Mouse (Mus musculus) hindbrain, embryonic 16.5 days (tissue): ENCODE data around the gene Dlgap1. TPM values are rescaled to one million over a fixed set of nuclear protein-coding genes. Genes with fewer than 3 reads are reported as not detected.

Experiments used
- ATAC-seq: fragments of 200-750 bp; cut with Nextera tagmentation; 2 replicates; pipeline ENCODE4 v1.8.0; 2017; ENCODE audit warnings: moderate TSS enrichment, moderate library complexity
- H3K27ac ChIP-seq: fragments of 300-500 bp; sonication (generic); 2 replicates; pipeline ENCODE4 v1.5.1; 2014; ENCODE audit warnings: low read depth, mild to moderate bottlenecking, control low read depth, low read length, moderate library complexity
- H3K27me3 ChIP-seq: fragments of 300-500 bp; sonication (generic); replicated peaks from 2 replicates; pipeline ENCODE4 v1.6.1; 2014; ENCODE audit warnings: low read length; ENCODE audit not compliant: control insufficient read depth, insufficient read depth
- H3K36me3 ChIP-seq: fragments of 300-500 bp; sonication (generic); 2 replicates; pipeline ENCODE4 v1.6.1; 2014; ENCODE audit warnings: mild to moderate bottlenecking, low read length, moderate library complexity, mixed read lengths; ENCODE audit not compliant: control insufficient read depth, insufficient read depth
- H3K4me1 ChIP-seq: fragments of 300-500 bp; sonication (generic); 2 replicates; pipeline ENCODE4 v1.6.1; 2014; ENCODE audit warnings: low read depth, low read length; ENCODE audit not compliant: control insufficient read depth, insufficient read depth
- H3K4me2 ChIP-seq: fragments of 300-500 bp; sonication (generic); 2 replicates; pipeline ENCODE4 v1.6.1; 2014; ENCODE audit warnings: mild to moderate bottlenecking, low read length, control low read depth, moderate library complexity
- H3K4me3 ChIP-seq: fragments of 300-500 bp; sonication (generic); 2 replicates; pipeline ENCODE4 v1.5.1; 2014; ENCODE audit warnings: mild to moderate bottlenecking, low read length, control low read depth, moderate library complexity
- H3K9ac ChIP-seq: fragments of 300-500 bp; sonication (generic); 2 replicates; pipeline ENCODE4 v1.6.1; 2014; ENCODE audit warnings: low read depth, mild to moderate bottlenecking, control low read depth, low read length, moderate library complexity
- H3K9me3 ChIP-seq: fragments of 300-500 bp; sonication (generic); 2 replicates; pipeline ENCODE4 v1.6.1; 2014; ENCODE audit warnings: mild to moderate bottlenecking, low read length, moderate library complexity; ENCODE audit not compliant: control insufficient read depth
- whole genome bisulfite sequencing: fragments of 180-500 bp; shearing (Covaris S2); extraction: QIAGEN DNeasy Blood & Tissue Kit; methylation state at CpG from one replicate; pipeline ENCODE4 v1.1.7; 2014; 5-methylcytosine and 5-hydroxymethylcytosine counted together
- polyA plus RNA-seq: library from polyadenylated mRNA; unstranded; fragments of >200 nt; fragmentation: Nextera tagmentation; extraction: Ambion mirVana; gene quantifications from 2 replicates; pipeline ENCODE4 v1.2.1, GENCODE M21; 2015

Dlgap1 gene
- polyA plus RNA-seq, 1 experiment from 2014 or later: 39.5 TPM

DNA sequence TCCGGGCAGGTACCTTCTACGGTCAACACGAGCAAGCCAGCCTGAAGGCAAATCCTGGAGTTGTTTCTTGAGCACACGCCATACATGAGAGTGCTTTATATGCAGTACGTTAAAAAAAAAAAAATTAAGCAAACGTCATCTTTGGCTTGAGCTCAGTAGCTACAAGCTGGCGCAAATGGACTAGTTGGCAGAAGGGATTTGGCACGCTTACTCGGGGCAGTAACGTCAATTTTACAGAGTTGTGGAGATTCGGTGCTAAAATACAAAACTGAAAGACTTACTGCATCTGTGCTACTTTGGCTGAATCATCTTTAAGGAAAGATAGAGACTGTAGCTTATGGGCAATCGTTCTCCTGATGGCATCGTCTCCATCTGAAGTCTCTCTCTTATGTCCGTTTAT lies 474.1 kb downstream of the Dlgap1 start:
- ATAC-seq: no peak
- H3K27me3 ChIP-seq: no peaks in the 10 kb centered on the region
- H3K27ac ChIP-seq: no peak overlapping the region
- 79% methylated on average over 14 of the region's 14 CpGs for WGBS
- H3K4me2 ChIP-seq: no peak overlapping the region
- H3K9ac ChIP-seq: no peak overlapping the region
- H3K9me3 ChIP-seq: no peaks in the 10 kb centered on the region
- H3K36me3 ChIP-seq: no peaks in the 10 kb centered on the region
- H3K4me1 ChIP-seq: no peaks in the 10 kb centered on the region
- no peak overlapping the region for H3K4me3 ChIP-seq

- no peak for ATAC-seq
- H3K27me3 ChIP-seq: no peaks in the 10 kb centered on the region
- H3K4me3 ChIP-seq: no peak overlapping the region
- WGBS: 83% methylated on average over 8 of the region's 8 CpGs
- H3K4me2 ChIP-seq: no peak overlapping the region
- H3K9me3 ChIP-seq: no peaks in the 10 kb centered on the region
- H3K27ac ChIP-seq: no peak overlapping the region
- no peaks in the 10 kb centered on the region for H3K36me3 ChIP-seq
- no peaks in the 10 kb centered on the region for H3K4me1 ChIP-seq
- no peak overlapping the region for H3K9ac ChIP-seq
Observed at GRCm38 (mm10) chr17:70446451-70446850, 477.6 kb downstream of the Dlgap1 start.

DNA sequence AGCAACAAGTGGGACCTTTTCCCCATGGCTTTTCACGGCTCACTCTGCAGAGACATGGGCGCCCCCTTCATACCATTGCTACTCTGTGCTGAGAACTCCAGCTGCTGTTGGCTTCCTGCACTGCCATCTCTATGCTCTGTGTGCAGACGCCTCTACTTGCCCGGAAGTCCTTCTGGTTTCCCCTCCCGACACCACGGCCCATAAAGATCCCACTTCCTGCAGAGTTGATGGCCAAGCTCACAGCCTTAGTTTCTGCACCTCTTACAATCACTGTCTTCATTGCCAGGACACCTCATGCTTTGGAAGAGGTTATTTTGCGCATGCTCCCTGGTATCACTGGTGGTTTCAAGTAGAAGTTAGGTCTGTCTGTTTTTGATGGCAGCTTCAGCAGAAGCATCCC lies 486.2 kb downstream of the Dlgap1 start:
- Histone ChIP-seq H3K9me3 (no peaks in the 10 kb centered on the region), H3K4me3 (no peak overlapping the region), H3K9ac (no peak overlapping the region), H3K27me3 (no peaks in the 10 kb centered on the region), H3K27ac (no peak overlapping the region), H3K4me1 (no peaks in the 10 kb centered on the region), H3K36me3 (no peaks in the 10 kb centered on the region), H3K4me2 (no peak overlapping the region)
- WGBS: 90% methylated on average over 7 of the region's 7 CpGs
- no peak for ATAC-seq

DNA sequence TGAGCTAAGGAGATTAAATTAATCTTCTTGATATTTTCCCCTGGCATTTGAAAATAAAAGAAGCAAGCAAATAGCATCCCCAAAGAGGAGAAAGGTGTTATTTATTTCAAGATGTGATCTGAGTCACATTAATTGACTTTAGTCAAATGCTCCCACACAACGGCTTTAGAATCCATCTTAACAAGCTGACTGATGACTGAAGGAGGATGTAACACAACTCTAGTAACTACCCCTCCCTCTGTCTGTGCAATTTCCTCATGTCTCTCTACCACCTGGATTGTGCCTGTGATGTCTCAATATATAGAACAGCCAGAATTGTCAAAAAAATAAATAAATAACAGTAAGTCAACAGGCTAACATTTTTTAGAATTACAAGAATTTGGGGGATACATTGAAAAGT lies 488.2 kb downstream of the Dlgap1 start:
- H3K9ac ChIP-seq: no peak overlapping the region
- no peak overlapping the region for H3K27ac ChIP-seq
- no peak for ATAC-seq
- no peaks in the 10 kb centered on the region for H3K36me3 ChIP-seq
- WGBS: 53% methylated on average over 1 of the region's 1 CpGs
- no peaks in the 10 kb centered on the region for H3K9me3 ChIP-seq
- no peak overlapping the region for H3K4me2 ChIP-seq
- H3K27me3 ChIP-seq: no peaks in the 10 kb centered on the region
- no peaks in the 10 kb centered on the region for H3K4me1 ChIP-seq
- no peak overlapping the region for H3K4me3 ChIP-seq

GRCm38 (mm10) chr17:70462231-70462630 lies 493.4 kb downstream of the Dlgap1 start:
- no peak for ATAC-seq
- Histone ChIP-seq H3K9ac (no peak overlapping the region), H3K27me3 (no peaks in the 10 kb centered on the region), H3K9me3 (no peaks in the 10 kb centered on the region), H3K36me3 (no peaks in the 10 kb centered on the region), H3K4me2 (no peak overlapping the region), H3K4me3 (no peak overlapping the region), H3K4me1 (no peaks in the 10 kb centered on the region), H3K27ac (no peak overlapping the region)
- WGBS: 81% methylated on average over 8 of the region's 8 CpGs

- no peaks in the 10 kb centered on the region for H3K27me3 ChIP-seq
- no peak for ATAC-seq
- H3K4me1 ChIP-seq: no peaks in the 10 kb centered on the region
- no peak overlapping the region for H3K4me2 ChIP-seq
- no peaks in the 10 kb centered on the region for H3K9me3 ChIP-seq
- no peak overlapping the region for H3K27ac ChIP-seq
- no peak overlapping the region for H3K9ac ChIP-seq
- H3K4me3 ChIP-seq: no peak overlapping the region
- no peaks in the 10 kb centered on the region for H3K36me3 ChIP-seq
- WGBS: 77% methylated on average over 8 of the region's 8 CpGs
Observed at GRCm38 (mm10) chr17:70462771-70463491, 494.1 kb downstream of the Dlgap1 start.

DNA sequence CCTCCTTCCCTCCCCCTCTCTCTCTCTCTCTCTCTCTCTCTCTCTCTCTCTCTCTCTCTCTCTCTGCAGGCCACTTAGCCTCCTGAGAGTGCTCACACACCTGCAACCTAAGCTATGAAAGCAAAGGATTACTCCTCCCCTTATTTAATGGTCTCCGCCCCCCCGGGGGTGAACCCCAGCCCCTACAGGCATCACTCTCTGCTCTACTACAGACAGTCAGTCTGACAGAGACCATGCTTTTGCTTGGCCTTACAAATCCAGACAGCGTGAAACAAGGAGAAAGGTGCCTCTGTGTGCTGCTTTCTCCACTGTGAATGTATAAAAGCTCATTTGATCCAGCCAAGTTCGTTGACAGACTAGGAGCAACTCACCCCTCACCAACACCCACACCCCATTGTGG lies 497.5 kb downstream of the Dlgap1 start:
- Histone ChIP-seq H3K27ac (no peak overlapping the region), H3K9ac (no peak overlapping the region), H3K4me2 (no peak overlapping the region), H3K4me1 (no peaks in the 10 kb centered on the region), H3K9me3 (no peaks in the 10 kb centered on the region), H3K27me3 (no peaks in the 10 kb centered on the region), H3K36me3 (no peaks in the 10 kb centered on the region), H3K4me3 (no peak overlapping the region)
- ATAC-seq: no peak
- 41% methylated on average over 4 of the region's 4 CpGs for WGBS

- WGBS: 81% methylated on average over 7 of the region's 7 CpGs
- Histone ChIP-seq H3K4me3 (no peak overlapping the region), H3K27ac (no peak overlapping the region), H3K27me3 (no peaks in the 10 kb centered on the region), H3K4me2 (no peak overlapping the region), H3K9ac (no peak overlapping the region), H3K9me3 (no peaks in the 10 kb centered on the region), H3K4me1 (no peaks in the 10 kb centered on the region), H3K36me3 (no peaks in the 10 kb centered on the region)
- no peak for ATAC-seq
Observed at GRCm38 (mm10) chr17:70470970-70471371, 502.1 kb downstream of the Dlgap1 start.

GRCm38 (mm10) chr17:70472162-70472561 lies 503.3 kb downstream of the Dlgap1 start:
- no peaks in the 10 kb centered on the region for H3K36me3 ChIP-seq
- H3K9ac ChIP-seq: no peak overlapping the region
- H3K27ac ChIP-seq: no peak overlapping the region
- H3K4me2 ChIP-seq: no peak overlapping the region
- no peaks in the 10 kb centered on the region for H3K27me3 ChIP-seq
- WGBS: 80% methylated on average over 7 of the region's 7 CpGs
- H3K4me3 ChIP-seq: no peak overlapping the region
- no peaks in the 10 kb centered on the region for H3K4me1 ChIP-seq
- no peak for ATAC-seq
- no peaks in the 10 kb centered on the region for H3K9me3 ChIP-seq

GRCm38 (mm10) chr17:70473871-70474270 lies 505.0 kb downstream of the Dlgap1 start:
- WGBS: 91% methylated on average over 4 of the region's 4 CpGs
- H3K27me3 ChIP-seq: no peaks in the 10 kb centered on the region
- no peak overlapping the region for H3K9ac ChIP-seq
- H3K36me3 ChIP-seq: no peaks in the 10 kb centered on the region
- no peak overlapping the region for H3K4me2 ChIP-seq
- no peak for ATAC-seq
- no peak overlapping the region for H3K4me3 ChIP-seq
- no peak overlapping the region for H3K27ac ChIP-seq
- H3K9me3 ChIP-seq: no peaks in the 10 kb centered on the region
- H3K4me1 ChIP-seq: no peaks in the 10 kb centered on the region
